Mouse (Mus musculus) megakaryocyte, embryonic 14.5 days (primary cell): ENCODE data around the gene Daxx.
"Not testable (repeated sequence)": the region's sequence is repeated elsewhere in the genome, so short reads cannot be mapped to it uniquely, and the experiment has no call there.

ENCODE experiments used
- FLI1 ChIP-seq: IDR thresholded peaks from 2 replicates; pipeline ENCODE4 v1.6.1; 2012; ENCODE audit warnings: low read length, inconsistent platforms, mixed read lengths
- GATA1 ChIP-seq: IDR thresholded peaks from 3 replicates; pipeline ENCODE4 v1.6.1; 2012; ENCODE audit warnings: mixed read lengths, low read length, inconsistent platforms, borderline replicate concordance

DNA sequence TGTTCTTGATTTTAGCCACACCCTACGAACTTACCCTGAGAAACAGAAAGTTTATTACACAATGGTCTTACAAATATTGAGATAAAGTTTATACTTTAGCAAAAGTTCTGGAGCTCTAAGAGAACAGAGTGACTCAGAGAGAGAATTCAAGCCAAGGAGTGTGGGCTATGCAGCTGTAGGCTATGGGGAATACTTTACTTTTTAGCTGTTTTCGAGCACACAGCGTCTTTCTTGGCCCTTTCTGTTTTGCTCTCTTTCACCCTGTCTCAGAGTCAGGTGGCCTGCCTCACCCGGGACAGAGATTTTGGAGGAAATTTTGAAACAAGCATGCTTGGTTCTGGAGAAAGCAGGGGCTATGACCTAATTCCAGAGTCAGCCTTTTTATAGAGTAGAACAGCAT lies 11.0 kb upstream of the Daxx start:
- TF ChIP-seq GATA1, FLI1: not testable (repeated sequence)
